Mouse (Mus musculus): ENCODE results near the gene Arl13b.

Gene Arl13b

GRCm38 (mm10) chr16:62846498-62847312 is at the start of gene Arl13b:
Gene Arl13b, minus strand, starts transcription at chr16:62847040.
- CTCF ChIA-PET = no interaction called here

- CTCF ChIA-PET = no interaction called here
Measured at GRCm38 (mm10) chr16:62895824-62896223, 49.0 kb upstream of the Arl13b start.

- CTCF ChIA-PET = no interaction called here
Measured at GRCm38 (mm10) chr16:62874065-62874464, 27.2 kb upstream of the Arl13b start.

- CTCF ChIA-PET = no interaction called here
Measured at GRCm38 (mm10) chr16:62873180-62873579, 26.3 kb upstream of the Arl13b start.

GRCm38 (mm10) chr16:62872688-62873117 is 25.9 kb upstream of the Arl13b start:
- CTCF ChIA-PET = no interaction called here

GRCm38 (mm10) chr16:62861455-62861854 is 14.6 kb upstream of the Arl13b start:
- CTCF ChIA-PET = no interaction called here

GRCm38 (mm10) chr16:62860140-62860539 is 13.3 kb upstream of the Arl13b start:
- CTCF ChIA-PET = interaction anchor here (0.6 kb wide), 1 partner anchor 57 kb away, joined by 4 read pairs; no protein-coding TSS in a partner anchor

- CTCF ChIA-PET = interaction anchor here (0.8 kb wide), 1 partner anchor 26 kb away, joined by 3 read pairs; no protein-coding TSS in a partner anchor
Measured at GRCm38 (mm10) chr16:62858018-62858417, 11.2 kb upstream of the Arl13b start.

- CTCF ChIA-PET = interaction anchor here (0.8 kb wide), 1 partner anchor 25 kb away, joined by 3 read pairs; no protein-coding TSS in a partner anchor
Measured at GRCm38 (mm10) chr16:62857498-62857897, 10.7 kb upstream of the Arl13b start.

GRCm38 (mm10) chr16:62856273-62856672 is 9.4 kb upstream of the Arl13b start:
- CTCF ChIA-PET = no interaction called here

- CTCF ChIA-PET = no interaction called here
Measured at GRCm38 (mm10) chr16:62855385-62855784, 8.5 kb upstream of the Arl13b start.

GRCm38 (mm10) chr16:62854191-62855068 is 7.6 kb upstream of the Arl13b start, which contains the start of gene Pros1:
Gene Pros1, plus strand, starts transcription at chr16:62854307.
- CTCF ChIA-PET = no interaction called here

GRCm38 (mm10) chr16:62853611-62854126 is 6.8 kb upstream of the Arl13b start:
- CTCF ChIA-PET = no interaction called here

- CTCF ChIA-PET = no interaction called here
Measured at GRCm38 (mm10) chr16:62852464-62853252, 5.8 kb upstream of the Arl13b start.

GRCm38 (mm10) chr16:62845341-62845740 is 1.5 kb downstream of the Arl13b start:
- CTCF ChIA-PET = no interaction called here

GRCm38 (mm10) chr16:62834016-62834735 is 12.7 kb downstream of the Arl13b start:
- CTCF ChIA-PET = interaction anchor here (0.6 kb wide), 1 partner anchor 107 kb away, joined by 3 read pairs; no protein-coding TSS in a partner anchor

GRCm38 (mm10) chr16:62832481-62832880 is 14.4 kb downstream of the Arl13b start:
- CTCF ChIA-PET = interaction anchor here (0.5 to 0.8 kb wide), 3 partner anchors 15 to 50 kb away, joined by 3 to 5 read pairs (median 3); no protein-coding TSS in a partner anchor

GRCm38 (mm10) chr16:62832027-62832426 is 14.8 kb downstream of the Arl13b start:
- CTCF ChIA-PET = interaction anchor here (0.5 to 1.1 kb wide), 3 partner anchors 26 to 50 kb away, joined by 3 to 5 read pairs (median 4); partner anchors contain the start of gene Nsun3

GRCm38 (mm10) chr16:62826156-62827001 is 20.5 kb downstream of the Arl13b start:
- CTCF ChIA-PET = interaction anchor here (0.5 kb wide), 1 partner anchor 60 kb away, joined by 4 read pairs; no protein-coding TSS in a partner anchor
